Mouse (Mus musculus) adipose tissue, adult 10 weeks (tissue): ENCODE data around the gene Sp7. TPM values are rescaled to one million over a fixed set of nuclear protein-coding genes. Genes with fewer than 3 reads are reported as not detected.

Experiments used
- polyA plus RNA-seq: library from polyadenylated mRNA; stranded (reverse); fragments of 350-450 nt; fragmentation: Illumina TruSeq; extraction: RNeasy Lipid Tissue Mini Kit (QIAGEN cat#74804); gene quantifications from one replicate; pipeline ENCODE4 v1.2.3, GENCODE M21; 2014; ENCODE audit warnings: low read depth, low replicate concordance

Sp7 gene
- polyA plus RNA-seq: 0.10 TPM

DNA sequence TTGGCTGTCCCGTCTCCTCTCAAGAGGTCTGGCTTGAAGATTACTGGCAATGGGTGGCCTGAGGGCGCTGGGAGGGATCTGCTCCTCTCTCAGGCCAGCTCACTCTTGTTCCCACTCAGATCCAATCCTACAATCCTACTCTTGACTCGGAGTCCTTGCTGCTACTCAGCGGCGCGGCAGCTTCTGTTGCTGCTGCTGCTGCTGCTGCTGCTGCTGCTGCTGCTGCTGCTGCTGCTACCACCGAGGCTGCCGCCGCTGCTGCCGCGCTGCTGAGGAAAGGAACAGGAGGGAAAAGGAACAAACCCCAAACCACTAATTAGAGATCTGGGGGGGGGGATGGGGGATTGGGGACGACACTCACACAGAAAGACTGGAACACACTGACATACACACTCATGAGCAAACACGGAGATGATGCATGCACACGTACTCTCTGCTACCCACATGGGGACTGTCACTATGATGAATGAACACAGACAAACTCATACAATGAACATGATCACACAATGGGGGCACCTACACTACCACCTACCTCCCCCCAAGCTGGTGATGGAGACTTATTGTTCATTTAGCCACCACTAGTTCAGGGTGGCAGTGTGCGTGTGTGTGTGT is at the start of gene Sp7:
TSS of gene Sp7 (minus strand) at position 450 of the 612 bp plus-strand sequence.

GRCm38 (mm10) chr15:102405489-102406195 is 38.7 kb upstream of the Sp7 start, which contains the start of gene Sp1:
Gene Sp1, plus strand, starts transcription at chr15:102406143.

GRCm38 (mm10) chr15:102350138-102350941 is 16.6 kb downstream of the Sp7 start, which contains the start of gene Aaas:
Gene Aaas, minus strand, starts transcription at chr15:102350771.

GRCm38 (mm10) chr15:102331610-102332015 is 35.4 kb downstream of the Sp7 start, which contains the start of gene Myg1:
Gene Myg1, plus strand, starts transcription at chr15:102331709.

DNA sequence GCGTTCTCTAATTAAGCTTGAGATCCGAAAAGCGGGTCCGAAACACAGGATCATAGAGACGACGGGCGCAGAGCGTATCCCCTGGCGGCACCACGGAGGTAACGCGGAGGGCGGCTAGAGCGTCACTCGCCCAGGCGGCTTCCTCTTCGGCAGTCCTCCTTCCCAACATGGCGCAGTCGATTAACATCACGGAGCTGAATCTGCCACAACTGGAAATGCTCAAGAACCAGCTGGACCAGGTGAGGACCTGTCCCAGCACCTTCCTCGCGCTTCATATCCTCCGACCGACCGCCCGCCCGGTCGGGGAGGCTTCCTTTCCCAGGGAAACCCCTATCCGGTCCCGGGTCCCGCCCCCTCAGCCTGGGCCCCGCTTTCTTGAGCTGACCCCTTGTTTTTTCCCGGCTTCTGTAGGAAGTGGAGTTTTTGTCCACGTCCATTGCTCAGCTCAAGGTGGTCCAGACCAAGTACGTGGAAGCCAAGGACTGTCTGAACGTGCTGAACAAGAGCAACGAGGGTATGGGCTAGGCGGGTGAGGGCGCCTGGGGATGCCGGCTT is 40.9 kb downstream of the Sp7 start, which contains the start of gene Pfdn5:
TSS of gene Pfdn5 (plus strand) at position 95 of the 555 bp plus-strand sequence.

Other genes starting within 250 kb of the Sp7 start
- 54.5 TPM for gene Spryd3, start 230.9 kb downstream of the Sp7 start, polyA plus RNA-seq
- gene Igfbp6, start 222.8 kb downstream of the Sp7 start, polyA plus RNA-seq: 147 TPM
- 0.40 TPM for gene Soat2, start 216.7 kb downstream of the Sp7 start, polyA plus RNA-seq
- gene Zfp740, start 163.9 kb downstream of the Sp7 start, polyA plus RNA-seq: 63.0 TPM
- 192 TPM for gene Csad, start 162.5 kb downstream of the Sp7 start, polyA plus RNA-seq
- gene Itgb7, start 135.2 kb downstream of the Sp7 start, polyA plus RNA-seq: 5.4 TPM
- 30.3 TPM for gene Rarg, start 109.7 kb downstream of the Sp7 start, polyA plus RNA-seq
- gene Gm9918, start 96.6 kb downstream of the Sp7 start, polyA plus RNA-seq: 0.14 TPM
- gene Mfsd5, start 87.7 kb downstream of the Sp7 start, polyA plus RNA-seq: 30.6 TPM
- 4.2 TPM for gene Espl1, start 70.9 kb downstream of the Sp7 start, polyA plus RNA-seq
- 474 TPM for gene Pfdn5, start 41.1 kb downstream of the Sp7 start, polyA plus RNA-seq
- 45.1 TPM for gene Myg1, start 35.5 kb downstream of the Sp7 start, polyA plus RNA-seq
- gene Aaas, start 16.4 kb downstream of the Sp7 start, polyA plus RNA-seq: 14.2 TPM
- gene Sp1, start 39.0 kb upstream of the Sp7 start, polyA plus RNA-seq: 24.9 TPM
- gene Amhr2, start 78.2 kb upstream of the Sp7 start, polyA plus RNA-seq: 5.6 TPM
- 84.5 TPM for gene Prr13, start 91.8 kb upstream of the Sp7 start, polyA plus RNA-seq
- 498 TPM for gene Pcbp2, start 103.4 kb upstream of the Sp7 start, polyA plus RNA-seq
- gene Gm10337, start 136.5 kb upstream of the Sp7 start, polyA plus RNA-seq: not detected
- 13.2 TPM for gene Map3k12, start 149.9 kb upstream of the Sp7 start, polyA plus RNA-seq
- 35.9 TPM for gene Tarbp2, start 151.0 kb upstream of the Sp7 start, polyA plus RNA-seq
- gene Npff, start 157.8 kb upstream of the Sp7 start, polyA plus RNA-seq: 6.4 TPM